Mouse (Mus musculus) erythroblast, adult 5-6 weeks (primary cell): ENCODE measurements around the gene Rnft2. TPM values are rescaled to one million over a fixed set of nuclear protein-coding genes. Genes with fewer than 3 reads are reported as not detected.

ENCODE experiments used
- ATAC-seq: replicated peaks from 2 replicates; pipeline ENCODE4 v1.8.0; 2016; ENCODE audit warnings: moderate number of reproducible peaks, mild to moderate bottlenecking, moderate TSS enrichment, inconsistent platforms; ENCODE audit not compliant: poor library complexity, low FRiP score, severe bottlenecking
- total RNA-seq, 2 experiments: library from RNA; stranded (forward) in 1 of 2; stranded (reverse) in 1 of 2; fragments of 150-400 nt in 1 of 2; fragments of 200-764, 138-1000 nt in 1 of 2; gene quantifications; 2 replicates each; pipeline versions ENCODE4 v1.2.3 to v1.2.4; 2015 to 2017; ENCODE audit warnings: low replicate concordance in 2 of 2

The Rnft2 gene
- total RNA-seq, 2 experiments from 2014 or later = not detected

GRCm38 (mm10) chr5:118144327-118144726 is 100.6 kb downstream of the Rnft2 start:
- no peak for ATAC-seq

GRCm38 (mm10) chr5:118143211-118144026 is 101.5 kb downstream of the Rnft2 start:
- ATAC-seq = no peak

- no peak for ATAC-seq
These were observed 102.4 kb downstream of the Rnft2 start for GRCm38 (mm10) chr5:118142471-118142870.

Other genes with a start within 250 kb of the Rnft2 start
- gene Tesc, start 217.4 kb downstream of the Rnft2 start, total RNA-seq (2015; ENCODE audit: low replicate concordance) = 4.6 TPM in 1 of 2 replicates, not detected in the other
- gene Tesc, start 217.4 kb downstream of the Rnft2 start, total RNA-seq (2017; ENCODE audit: low replicate concordance) = 0.56 and 2.6 TPM in 2 replicates
- gene Fbxw8, start 89.7 kb downstream of the Rnft2 start, total RNA-seq (2015; ENCODE audit: low replicate concordance) = 2.1 and 2.9 TPM in 2 replicates
- gene Fbxw8, start 89.7 kb downstream of the Rnft2 start, total RNA-seq (2017; ENCODE audit: low replicate concordance) = 3.1 and 4.4 TPM in 2 replicates
- gene Hrk, start 80.5 kb downstream of the Rnft2 start, total RNA-seq (2015; ENCODE audit: low replicate concordance) = not detected in 2 replicates
- gene Hrk, start 80.5 kb downstream of the Rnft2 start, total RNA-seq (2017; ENCODE audit: low replicate concordance) = not detected in 2 replicates
- gene 2410131K14Rik, start 111 bp upstream of the Rnft2 start, total RNA-seq (2015; ENCODE audit: low replicate concordance) = 0.63 TPM in 1 of 2 replicates, not detected in the other
- 0.14 and 0.17 TPM in 2 replicates for gene 2410131K14Rik, start 111 bp upstream of the Rnft2 start, total RNA-seq (2017; ENCODE audit: low replicate concordance)